Mouse (Mus musculus): ENCODE results near the gene Fam243.

DNA sequence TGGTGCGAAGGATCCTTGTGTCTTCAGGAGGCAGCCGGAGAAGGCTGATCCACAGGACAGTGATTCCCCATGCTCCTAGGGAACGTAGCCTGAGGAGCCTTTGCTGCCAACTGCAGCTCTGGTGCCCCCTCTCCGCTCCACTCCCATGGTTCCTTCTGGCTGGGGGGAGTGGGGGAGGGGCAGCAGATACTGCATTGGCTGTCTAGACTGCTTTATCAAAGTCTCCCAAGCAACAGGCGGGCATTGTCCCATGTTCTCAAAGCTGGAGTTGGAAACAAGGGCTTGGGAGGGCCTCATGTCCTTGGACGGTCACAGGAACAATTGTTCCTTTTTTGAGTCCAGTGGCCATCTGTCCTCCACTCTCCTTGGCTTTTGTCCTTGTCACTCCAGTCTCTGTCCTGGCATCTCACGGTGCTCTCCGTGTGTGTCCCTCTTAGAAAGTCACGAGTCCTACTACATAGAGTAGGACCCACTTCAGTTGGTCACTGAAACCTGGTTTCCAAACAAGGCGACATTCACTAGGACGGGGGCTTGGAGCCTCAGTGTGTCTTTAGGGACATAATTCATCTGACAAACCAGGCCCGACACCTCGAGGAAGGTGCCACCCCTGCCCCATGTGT, 25.2 kb upstream of the Fam243 start:
- TF ChIP-seq MAX (IDR thresholded peaks at IDR 0.05; ENCODE audit: low read depth) = no peak
- no peak for TF ChIP-seq MYOG (IDR thresholded peaks at IDR 0.05; ENCODE audit: control insufficient read depth in 1 of 3, insufficient read depth in 1 of 3, insufficient read length in 2 of 3, low read depth in 2 of 3)
- no peak for TF ChIP-seq POLR2AphosphoS2 (IDR thresholded peaks at IDR 0.05; ENCODE audit: insufficient read length, low read depth)
- no peak for TF ChIP-seq POLR2A (IDR thresholded peaks at IDR 0.05; ENCODE audit: insufficient read length, low read depth)
- no peak for TF ChIP-seq USF1 (IDR thresholded peaks at IDR 0.05; ENCODE audit: low read depth)
- TF ChIP-seq SRF (IDR thresholded peaks at IDR 0.05; ENCODE audit: control insufficient read depth, insufficient read length, low read depth) = no peak
- no peak for TF ChIP-seq E2F4 (IDR thresholded peaks at IDR 0.05; ENCODE audit: insufficient read depth)
- no peak for TF ChIP-seq MYOD1 (IDR thresholded peaks at IDR 0.05; ENCODE audit: control insufficient read depth in 1 of 3, insufficient read length in 2 of 3, low read depth in 2 of 3)
- no peak for TF ChIP-seq CEBPB (IDR thresholded peaks at IDR 0.05; ENCODE audit: insufficient read depth, poor library complexity, severe bottlenecking)
- no peak for TF ChIP-seq TCF12 (IDR thresholded peaks at IDR 0.05; ENCODE audit: insufficient read depth, poor library complexity, severe bottlenecking)

Measured in myocyte (in vitro differentiated cells).